Mouse (Mus musculus): ENCODE results near the gene Gba.

Gene Gba

GRCm38 (mm10) chr3:89179056-89179455 is 23.7 kb upstream of the Gba start:
- in situ Hi-C loops (cut with MboI; ENCODE audit: low pct_unique_long_range_greater_than_20kb in 1 of 2, low sequenced_read_pairs in 2 of 2, unreplicated experiment in 1 of 2), result no loop called here

- in situ Hi-C loops (cut with MboI; ENCODE audit: low pct_unique_long_range_greater_than_20kb in 1 of 2, low sequenced_read_pairs in 2 of 2, unreplicated experiment in 1 of 2), result no loop called here
Measured at GRCm38 (mm10) chr3:89181749-89182500, 20.8 kb upstream of the Gba start.

- in situ Hi-C loops (cut with MboI; ENCODE audit: low pct_unique_long_range_greater_than_20kb in 1 of 2, low sequenced_read_pairs in 2 of 2, unreplicated experiment in 1 of 2), result no loop called here
Measured at GRCm38 (mm10) chr3:89182531-89183057, 20.1 kb upstream of the Gba start.

- in situ Hi-C loops (cut with MboI; ENCODE audit: low pct_unique_long_range_greater_than_20kb in 1 of 2, low sequenced_read_pairs in 2 of 2, unreplicated experiment in 1 of 2), result no loop called here
Measured at GRCm38 (mm10) chr3:89183058-89183958, 19.4 kb upstream of the Gba start, which contains the start of gene Fam189b. Gene Fam189b (plus strand): TSS chr3:89183143.

- in situ Hi-C loops (cut with MboI; ENCODE audit: low pct_unique_long_range_greater_than_20kb in 1 of 2, low sequenced_read_pairs in 2 of 2, unreplicated experiment in 1 of 2), result no loop called here
Measured at GRCm38 (mm10) chr3:89183959-89184315, 18.8 kb upstream of the Gba start.

GRCm38 (mm10) chr3:89187197-89187596 is 15.5 kb upstream of the Gba start:
- in situ Hi-C loops (cut with MboI; ENCODE audit: low pct_unique_long_range_greater_than_20kb in 1 of 2, low sequenced_read_pairs in 2 of 2, unreplicated experiment in 1 of 2), result no loop called here

GRCm38 (mm10) chr3:89187690-89188477 is 14.8 kb upstream of the Gba start:
- in situ Hi-C loops (cut with MboI; ENCODE audit: low pct_unique_long_range_greater_than_20kb in 1 of 2, low sequenced_read_pairs in 2 of 2, unreplicated experiment in 1 of 2), result no loop called here

GRCm38 (mm10) chr3:89188478-89188875 is 14.3 kb upstream of the Gba start:
- in situ Hi-C loops (cut with MboI; ENCODE audit: low pct_unique_long_range_greater_than_20kb in 1 of 2, low sequenced_read_pairs in 2 of 2, unreplicated experiment in 1 of 2), result no loop called here

GRCm38 (mm10) chr3:89190436-89190835 is 12.3 kb upstream of the Gba start:
- in situ Hi-C loops (cut with MboI; ENCODE audit: low pct_unique_long_range_greater_than_20kb in 1 of 2, low sequenced_read_pairs in 2 of 2, unreplicated experiment in 1 of 2), result no loop called here

GRCm38 (mm10) chr3:89193351-89193750 is 9.4 kb upstream of the Gba start:
- in situ Hi-C loops (cut with MboI; ENCODE audit: low pct_unique_long_range_greater_than_20kb in 1 of 2, low sequenced_read_pairs in 2 of 2, unreplicated experiment in 1 of 2), result no loop called here

GRCm38 (mm10) chr3:89193853-89194252 is 8.9 kb upstream of the Gba start:
- in situ Hi-C loops (cut with MboI; ENCODE audit: low pct_unique_long_range_greater_than_20kb in 1 of 2, low sequenced_read_pairs in 2 of 2, unreplicated experiment in 1 of 2), result no loop called here

GRCm38 (mm10) chr3:89195979-89196877 is 6.5 kb upstream of the Gba start:
- in situ Hi-C loops (cut with MboI; ENCODE audit: low pct_unique_long_range_greater_than_20kb in 1 of 2, low sequenced_read_pairs in 2 of 2, unreplicated experiment in 1 of 2), result no loop called here

- in situ Hi-C loops (cut with MboI; ENCODE audit: low pct_unique_long_range_greater_than_20kb in 1 of 2, low sequenced_read_pairs in 2 of 2, unreplicated experiment in 1 of 2), result no loop called here
Measured at GRCm38 (mm10) chr3:89199839-89200238, 2.9 kb upstream of the Gba start.

GRCm38 (mm10) chr3:89203142-89203514 is 400 bp downstream of the Gba start:
- in situ Hi-C loops (cut with MboI; ENCODE audit: low pct_unique_long_range_greater_than_20kb in 1 of 2, low sequenced_read_pairs in 2 of 2, unreplicated experiment in 1 of 2), result no loop called here

- in situ Hi-C loops (cut with MboI; ENCODE audit: low pct_unique_long_range_greater_than_20kb in 1 of 2, low sequenced_read_pairs in 2 of 2, unreplicated experiment in 1 of 2), result no loop called here
Measured at GRCm38 (mm10) chr3:89206079-89206478, 3.4 kb downstream of the Gba start.

- in situ Hi-C loops (cut with MboI; ENCODE audit: low pct_unique_long_range_greater_than_20kb in 1 of 2, low sequenced_read_pairs in 2 of 2, unreplicated experiment in 1 of 2), result no loop called here
Measured at GRCm38 (mm10) chr3:89206695-89207094, 4.0 kb downstream of the Gba start.

GRCm38 (mm10) chr3:89208075-89208657 is 5.4 kb downstream of the Gba start:
- in situ Hi-C loops (cut with MboI; ENCODE audit: low pct_unique_long_range_greater_than_20kb in 1 of 2, low sequenced_read_pairs in 2 of 2, unreplicated experiment in 1 of 2), result no loop called here
